In genomic region chr6:94681446-94682269, GRCm38 (mm10) we compare ENCODE assay signal across 9 mouse cellular contexts. TPM values are rescaled to one million over a fixed set of nuclear protein-coding genes. Genes with fewer than 3 reads are reported as not detected.
DNase-seq lines count a peak whose midpoint lies in the region; ATAC-seq lines count a peak whose summit lies in the region.
"Had no signal": no experiment of that assay in that cellular context is flagged by ENCODE, and none has a peak within 500 bp of the region (broad histone marks: within the 10 kb centered on the region; RNA-seq: fewer than 3 reads in every experiment).

No protein-coding gene starts in this region.

- H3K27me3 ChIP-seq in heart, embryonic 15.5 days: no peaks in the 10 kb centered on the region

- ATAC-seq in heart, embryonic 15.5 days (replicated peaks; ENCODE audit: insufficient number of reproducible peaks, insufficient read depth, low FRiP score, low read depth): no peak
- peak; percentile 87 for ATAC-seq in granulocyte monocyte progenitor cell, adult 5-6 weeks (replicated peaks; ENCODE audit: poor library complexity, severe bottlenecking)

- peak overlapping the region; percentile 17; the same call in 1 of the 2 replicates for H3K4me2 ChIP-seq in heart, embryonic 15.5 days

- peaks cover 72% of the 10 kb centered on the region for H3K4me1 ChIP-seq in heart, embryonic 15.5 days (replicated peaks)

- no peak overlapping the region for H3K4me3 ChIP-seq in heart, embryonic 15.5 days

- H3K36me3 ChIP-seq in heart, embryonic 15.5 days: no peaks in the 10 kb centered on the region

- no peak for DNase-seq in heart, postnatal 36 days
- DNase-seq in CD8-positive naive resting alpha-beta T cell, adult 2 months (ENCODE audit: low read depth in 2 of 2, low spot score in 2 of 2): peak; percentile 48 to 63
- peak; percentile 34 to 39 for DNase-seq in natural killer cell, adult 2 months (ENCODE audit: low spot score in 2 of 2)
- DNase-seq in testis, postnatal 14 days (ENCODE audit: low spot score): no peak
- no peak for DNase-seq in left cerebral cortex, adult 9 months (ENCODE audit: low spot score in 2 of 2)
- DNase-seq in right cerebral cortex, postnatal 4 days: no peak

- no peak overlapping the region for H3K9ac ChIP-seq in heart, embryonic 15.5 days
- H3K9ac ChIP-seq: liver, embryonic 14.5 days had no signal

- 46% methylated on average over 15 of the region's 15 CpGs for WGBS in heart, embryonic 15.5 days

- no peak overlapping the region for H3K27ac ChIP-seq in heart, embryonic 15.5 days
- H3K27ac ChIP-seq: liver, embryonic 14.5 days had no signal

- H3K9me3 ChIP-seq in heart, embryonic 15.5 days (replicated peaks): no peaks in the 10 kb centered on the region

- intact Hi-C loops in heart, postnatal 36 days (cut with DNase I): no loop called here

RNA-seq across cellular contexts. Expression of gene Lrig1, which starts 18.3 kb away (rescaled TPM):
- 8.0 and 12.6 TPM in 2 replicates for polyA plus RNA-seq in heart, embryonic 15.5 days (2015; fragmentation: Nextera tagmentation; extraction: Ambion mirVana)
- 10 to 100 TPM; 36.9 to 43.2 TPM for total RNA-seq in heart, postnatal 36 days (2021)
- 0.37 and 2.0 TPM in 2 replicates for total RNA-seq in granulocyte monocyte progenitor cell, adult 5-6 weeks (2014; fragmentation: Nextera tagmentation)
- not detected in 2 replicates for total RNA-seq in granulocyte monocyte progenitor cell, adult 5-6 weeks (2017)

Comparison
In these comparisons a context has a peak if more than half of its experiments do, and no peak if none do; other contexts are left out.
1. DNase-seq: peak in CD8-positive naive resting alpha-beta T cell, adult 2 months (2 of 2) and natural killer cell, adult 2 months (2 of 2); none in heart, postnatal 36 days (0 of 2), testis, postnatal 14 days (single experiment), left cerebral cortex, adult 9 months (0 of 2) and right cerebral cortex, postnatal 4 days (single experiment).
2. RNA of gene Lrig1, which starts 18.3 kb away (total RNA-seq): 36.9 to 43.2 TPM in heart, postnatal 36 days; 0.37 to 2.0 TPM in granulocyte monocyte progenitor cell, adult 5-6 weeks; every median in the first group is over 10 times any median in the second.